Mouse (Mus musculus): ENCODE measurements around the gene Gas2.

Gas2 gene

DNA sequence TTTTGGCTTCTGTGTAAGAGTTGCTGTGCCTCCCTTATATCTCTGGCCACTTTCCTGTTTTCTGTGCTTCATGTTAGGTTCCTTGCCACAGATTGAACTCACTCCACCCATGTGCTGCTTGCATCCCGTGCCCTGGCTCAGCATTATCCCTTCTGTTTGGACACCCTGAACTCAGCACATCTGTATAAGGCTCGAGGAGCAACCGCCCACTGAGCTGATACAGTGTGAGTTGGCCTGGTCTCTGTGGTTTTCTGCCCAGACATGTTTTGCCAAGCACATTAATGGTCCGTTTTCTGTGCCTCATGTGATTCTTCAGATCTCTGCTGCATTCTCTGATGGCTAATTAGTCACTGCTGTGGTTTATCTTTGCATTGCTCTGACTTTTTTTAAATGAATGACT is 105.8 kb downstream of the Gas2 start:
- DNase-seq (ENCODE audit: low spot score) = no peak

- DNase-seq (ENCODE audit: low spot score) = no peak
These were observed 107.6 kb downstream of the Gas2 start for GRCm38 (mm10) chr7:51969379-51969778.

DNA sequence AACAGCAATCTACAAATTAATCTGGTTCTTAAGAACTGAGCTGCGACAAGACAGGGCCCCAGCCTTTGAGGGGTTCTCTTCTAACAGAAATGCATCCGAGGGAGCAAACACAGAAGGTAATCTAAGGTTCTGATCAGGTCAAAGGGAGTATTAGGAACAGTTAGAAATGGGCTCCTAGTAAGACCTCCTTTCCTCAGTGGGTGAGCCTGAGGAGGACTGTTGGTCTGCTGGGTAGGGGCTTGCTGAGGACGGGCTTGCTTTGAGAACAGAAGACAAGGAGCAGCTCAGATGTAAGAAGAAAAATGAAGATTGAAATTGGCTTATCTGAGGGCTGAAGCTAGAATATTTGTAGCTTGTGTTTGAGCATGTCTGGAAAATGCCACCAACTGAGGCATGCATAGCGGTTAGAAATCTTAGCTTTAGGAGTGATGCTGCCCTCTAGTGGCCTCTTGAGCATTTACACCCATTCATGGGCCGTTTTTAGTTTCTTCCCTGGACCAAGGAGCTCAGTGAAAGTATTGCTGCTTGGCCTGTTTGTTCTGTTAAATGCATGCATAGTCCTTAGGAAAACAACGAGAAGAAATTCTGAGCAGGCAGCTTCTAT is 110.5 kb downstream of the Gas2 start:
- no peak for DNase-seq (ENCODE audit: low spot score)

- no peak for DNase-seq (ENCODE audit: low spot score)
These were observed 111.3 kb downstream of the Gas2 start for GRCm38 (mm10) chr7:51973091-51973490.

DNA sequence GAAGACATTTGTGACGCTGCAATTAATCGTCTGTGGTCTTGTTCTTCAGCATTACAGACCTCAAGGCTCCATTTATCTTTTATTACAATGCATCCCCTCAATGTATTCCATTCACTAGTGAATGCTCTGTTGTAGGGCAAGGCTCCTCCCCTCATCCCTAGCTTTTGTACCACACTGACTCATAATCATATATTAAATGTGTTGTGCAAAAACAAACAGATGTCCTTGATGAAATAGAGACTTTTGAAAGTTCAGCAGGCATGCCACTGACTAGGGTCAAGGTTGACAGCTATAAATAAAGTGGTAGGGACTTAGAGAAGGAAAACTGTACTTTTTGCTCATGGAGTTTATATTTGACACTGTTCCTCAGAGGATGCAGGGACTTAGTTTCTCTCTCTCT is 111.7 kb downstream of the Gas2 start:
- no peak for DNase-seq (ENCODE audit: low spot score)

GRCm38 (mm10) chr7:51975181-51975580 is 113.4 kb downstream of the Gas2 start:
- no peak for DNase-seq (ENCODE audit: low spot score)

DNA sequence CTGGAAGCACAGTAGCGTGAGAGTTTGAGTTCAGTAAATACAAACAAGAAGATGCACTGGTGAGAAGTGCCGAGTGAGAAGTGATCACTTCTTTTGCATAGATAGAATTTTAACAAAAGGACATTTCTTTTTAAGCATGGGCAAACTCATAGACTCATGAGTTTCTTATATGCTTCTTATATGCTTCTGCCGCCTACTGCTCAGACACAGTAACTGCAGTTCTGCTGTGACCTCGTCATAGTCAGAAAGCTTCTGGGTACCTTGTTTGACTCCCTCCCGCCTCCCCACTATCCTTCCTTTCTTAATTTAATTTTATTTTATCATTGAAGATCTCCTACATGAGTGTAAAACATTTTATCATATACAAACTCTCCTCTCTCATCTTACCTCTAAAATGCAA is 117.5 kb downstream of the Gas2 start:
- no peak for DNase-seq (ENCODE audit: low spot score)

- no peak for DNase-seq (ENCODE audit: low spot score)
These were observed 120.5 kb downstream of the Gas2 start for GRCm38 (mm10) chr7:51982303-51982702.

GRCm38 (mm10) chr7:51985763-51986162 is 123.9 kb downstream of the Gas2 start:
- no peak for DNase-seq (ENCODE audit: low spot score)

- no peak for DNase-seq (ENCODE audit: low spot score)
These were observed 125.1 kb downstream of the Gas2 start for GRCm38 (mm10) chr7:51986909-51987308.

GRCm38 (mm10) chr7:51991020-51991419 is 129.2 kb downstream of the Gas2 start:
- DNase-seq (ENCODE audit: low spot score) = no peak

- DNase-seq (ENCODE audit: low spot score) = peak; percentile 41
These were observed 143.9 kb downstream of the Gas2 start, which contains the start of gene Svip for GRCm38 (mm10) chr7:52005511-52006295. Svip (minus strand) TSS chr7:52006018.

DNA sequence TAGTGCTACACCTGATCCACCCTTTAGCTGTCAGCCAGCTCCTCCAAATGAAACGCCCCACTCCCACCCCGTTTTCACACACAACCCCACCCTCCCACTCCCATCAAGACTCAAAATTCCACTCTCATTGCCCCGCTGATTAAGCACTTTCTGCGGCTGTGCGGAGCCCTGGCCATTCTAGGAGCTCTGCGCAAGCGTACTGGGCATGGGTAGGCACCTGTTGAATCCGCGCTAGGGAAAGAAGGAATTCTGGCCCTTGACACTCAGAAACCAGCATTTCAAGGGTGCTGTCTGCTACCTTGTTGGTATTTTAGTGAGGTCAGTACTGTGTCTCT is 144.4 kb downstream of the Gas2 start:
- no peak for DNase-seq (ENCODE audit: low spot score)

DNA sequence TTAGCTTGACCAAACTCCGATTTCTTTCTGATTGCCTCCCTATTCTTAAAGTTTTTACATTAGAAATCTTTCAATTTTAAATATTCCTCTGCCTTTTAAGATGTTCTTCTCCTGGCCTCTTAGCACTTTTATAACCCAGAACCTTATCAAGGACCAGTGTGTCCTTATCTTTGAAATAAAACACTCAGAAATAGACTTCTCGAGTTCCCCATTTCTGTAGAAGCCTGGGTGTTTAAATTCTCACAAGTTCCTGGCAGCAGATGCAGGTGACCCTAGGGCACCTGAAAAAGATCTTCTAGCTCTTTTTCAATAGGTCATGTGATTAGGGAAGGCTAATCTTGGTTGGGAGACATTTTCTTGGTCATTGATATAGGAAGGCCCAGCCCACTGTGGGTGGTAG is 145.3 kb downstream of the Gas2 start:
- no peak for DNase-seq (ENCODE audit: low spot score)

GRCm38 (mm10) chr7:52013457-52013856 is 151.6 kb downstream of the Gas2 start:
- no peak for DNase-seq (ENCODE audit: low spot score)

- no peak for DNase-seq (ENCODE audit: low spot score)
These were observed 153.4 kb downstream of the Gas2 start for GRCm38 (mm10) chr7:52015180-52015579.

DNA sequence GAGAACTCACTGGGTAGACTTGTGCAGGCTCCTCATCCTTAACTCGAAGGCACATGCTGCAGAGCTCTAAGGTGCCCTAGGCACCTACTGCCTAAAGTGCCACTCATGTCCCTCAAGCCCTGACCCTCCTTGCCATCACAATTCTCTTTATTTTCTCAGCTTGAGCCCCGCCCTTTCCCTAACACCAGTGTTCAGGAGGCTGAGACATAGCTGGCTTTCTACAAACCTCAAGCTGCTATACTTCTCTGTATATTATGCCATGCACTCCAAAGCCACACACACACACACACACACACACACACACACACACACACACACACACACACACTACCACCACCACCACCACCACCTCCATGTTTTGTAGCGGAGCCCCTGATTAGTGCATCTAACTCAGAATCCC is 153.8 kb downstream of the Gas2 start, which contains the start of gene 1700015G11Rik:
Gene 1700015G11Rik (minus strand): TSS at position 101 of the 400 bp plus-strand sequence.
- DNase-seq (ENCODE audit: low spot score) = no peak

DNA sequence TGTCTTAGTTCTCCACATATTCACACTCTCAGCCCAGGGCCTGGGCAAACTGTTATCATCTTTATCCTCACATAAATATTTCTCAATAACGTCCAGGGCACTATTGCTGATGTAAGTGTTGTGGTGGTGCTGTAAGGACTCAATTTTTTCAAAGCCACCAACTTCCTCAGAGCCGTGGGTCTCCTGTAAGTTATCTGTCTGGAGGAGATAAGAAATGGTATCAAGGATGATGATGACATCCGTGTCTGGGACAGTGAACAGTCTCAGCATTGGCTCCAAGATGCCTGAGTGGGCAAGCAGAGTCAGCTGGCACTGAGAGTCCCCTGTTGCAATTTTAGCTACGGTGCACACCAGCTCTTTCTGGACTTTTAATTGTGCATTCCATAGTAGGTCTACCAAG is 160.2 kb downstream of the Gas2 start:
- no peak for DNase-seq (ENCODE audit: low spot score)

DNA sequence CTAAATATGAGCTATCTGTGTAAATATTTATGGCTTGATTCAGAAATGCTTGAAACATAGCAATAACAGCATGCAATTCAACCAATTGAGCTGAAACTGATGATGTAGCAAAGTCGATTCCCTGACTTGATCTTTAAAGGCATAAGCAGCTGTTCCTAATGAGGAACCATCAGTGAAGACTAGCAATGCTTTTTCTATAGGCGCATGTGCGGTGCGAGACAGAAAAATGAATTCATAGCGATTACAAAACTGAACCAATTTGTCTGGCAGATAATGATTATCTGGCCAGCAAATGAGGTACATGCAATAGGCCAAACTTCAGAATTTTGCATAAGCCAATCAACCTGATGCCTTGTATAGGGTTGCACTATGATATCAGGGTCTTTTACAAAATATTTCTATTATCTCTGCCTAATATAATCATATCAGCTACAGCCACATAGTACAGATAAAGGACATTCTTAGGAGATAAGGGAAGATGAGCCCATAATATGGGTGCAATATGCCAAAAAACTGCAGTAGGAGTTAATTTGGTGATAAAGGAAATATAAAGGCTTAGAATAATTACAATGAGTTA is 162.3 kb downstream of the Gas2 start:
- DNase-seq (ENCODE audit: low spot score) = no peak

GRCm38 (mm10) chr7:52037600-52038582 is 176.1 kb downstream of the Gas2 start:
- no peak for DNase-seq (ENCODE audit: low spot score)

Measured in urinary bladder, postnatal 10 days (tissue).